Mouse (Mus musculus) lung, adult 2 months (tissue): ENCODE measurements around the gene Agfg1.
"Not testable (repeated sequence)": the region's sequence is repeated elsewhere in the genome, so short reads cannot be mapped to it uniquely, and the experiment has no call there.

Experiments
- CTCF ChIP-seq: fragments of 200-500 bp; IDR thresholded peaks from 2 replicates; pipeline ENCODE4 v1.5.1; 2011; ENCODE audit warnings: mild to moderate bottlenecking, low read length, control low read depth; ENCODE audit not compliant: insufficient read depth
- POLR2A ChIP-seq: fragments of 200-500 bp; IDR thresholded peaks from 2 replicates; pipeline ENCODE4 v1.6.1; 2011; ENCODE audit warnings: low read depth, mild to moderate bottlenecking, control low read depth, low read length, borderline replicate concordance; ENCODE audit errors: extremely low read depth

DNA sequence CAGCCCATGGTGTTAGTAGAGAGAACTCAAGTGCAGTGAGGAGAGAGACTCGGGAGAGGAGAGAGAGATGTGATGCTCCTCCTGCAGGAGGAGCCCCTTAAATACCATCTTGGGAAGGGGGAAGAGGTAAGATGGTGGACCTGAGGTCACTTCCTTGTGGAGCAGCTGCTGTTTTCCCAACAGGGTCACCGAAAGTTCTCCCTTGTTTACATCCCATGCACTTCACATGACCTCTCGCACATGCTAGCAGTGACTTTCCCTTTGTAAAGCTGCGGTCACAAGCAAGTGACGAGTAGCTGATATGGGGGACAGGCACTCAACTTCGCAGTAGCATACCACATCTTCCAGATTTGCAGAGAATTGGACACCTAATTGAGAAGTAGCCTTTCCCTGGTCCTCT is 92.0 kb downstream of the Agfg1 start, which contains the start of gene Gm6217:
- not testable (repeated sequence) for TF ChIP-seq CTCF, POLR2A
